Mouse (Mus musculus) testis, adult 2 months (tissue): ENCODE measurements around the gene Cacna1a. TPM values are rescaled to one million over a fixed set of nuclear protein-coding genes. Genes with fewer than 3 reads are reported as not detected.

ENCODE experiments used
- H3K27ac ChIP-seq: fragments of 200-500 bp; 2 replicates; pipeline ENCODE4 v1.5.1; 2012; ENCODE audit warnings: low read depth, low read length; ENCODE audit not compliant: control insufficient read depth, insufficient read depth
- H3K27me3 ChIP-seq: fragments of 200-500 bp; 2 replicates; pipeline ENCODE4 v1.6.1; 2012; ENCODE audit warnings: mild to moderate bottlenecking, low read length, moderate library complexity; ENCODE audit not compliant: control insufficient read depth, insufficient read depth
- H3K36me3 ChIP-seq: fragments of 200-500 bp; 2 replicates; pipeline ENCODE4 v1.6.1; 2012; ENCODE audit warnings: mild to moderate bottlenecking, low read length; ENCODE audit not compliant: control insufficient read depth, insufficient read depth
- H3K4me1 ChIP-seq: fragments of 200-500 bp; 2 replicates; pipeline ENCODE4 v1.6.1; 2012; ENCODE audit warnings: low read length; ENCODE audit not compliant: control insufficient read depth, insufficient read depth
- H3K4me3 ChIP-seq: fragments of 200-500 bp; 2 replicates; pipeline ENCODE4 v1.5.1; 2012; ENCODE audit warnings: low read depth, mild to moderate bottlenecking, low read length, moderate library complexity, mixed read lengths; ENCODE audit not compliant: control insufficient read depth
- CTCF ChIP-seq: fragments of 200-500 bp; IDR thresholded peaks from 2 replicates; pipeline ENCODE4 v1.5.1; 2012; ENCODE audit warnings: low read depth, mild to moderate bottlenecking, inconsistent platforms, low read length, moderate library complexity; ENCODE audit not compliant: control insufficient read depth, insufficient read depth, insufficient replicate concordance
- POLR2A ChIP-seq: fragments of 200-500 bp; IDR thresholded peaks from 2 replicates; pipeline ENCODE4 v1.6.1; 2012; ENCODE audit warnings: low read depth, mild to moderate bottlenecking, inconsistent platforms, low read length, moderate library complexity; ENCODE audit not compliant: control insufficient read depth
- polyA plus RNA-seq: library from polyadenylated mRNA; depleted of rRNA; stranded (reverse); fragments of >200 nt; gene quantifications from 2 replicates; pipeline ENCODE4 v1.2.3, GENCODE M21; 2012

Cacna1a gene
- polyA plus RNA-seq, 1 experiment: 10.3 TPM

DNA sequence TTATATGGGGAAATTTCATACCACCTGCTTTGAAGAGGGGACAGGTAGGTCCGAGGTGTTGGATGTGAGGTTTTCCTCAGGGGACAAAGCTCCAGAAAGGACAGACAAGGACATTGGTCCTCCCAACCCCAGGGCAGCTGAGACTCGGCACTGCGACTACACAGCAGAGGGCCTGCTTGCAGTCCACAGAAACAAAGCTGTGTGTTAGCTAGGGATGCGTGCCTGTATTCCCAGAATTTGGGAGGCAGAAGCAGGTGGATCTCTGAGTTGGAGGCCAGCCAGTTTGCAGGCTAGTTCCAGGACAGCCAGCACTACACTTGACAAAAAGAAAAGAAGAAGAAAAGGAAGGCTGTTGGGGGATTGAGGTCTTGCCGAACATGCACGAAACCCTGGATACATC is 130.5 kb downstream of the Cacna1a start:
- Histone ChIP-seq H3K36me3 (no peaks in the 10 kb centered on the region), H3K27ac (no peak overlapping the region), H3K4me3 (no peak overlapping the region), H3K4me1 (no peaks in the 10 kb centered on the region), H3K27me3 (no peaks in the 10 kb centered on the region)
- TF ChIP-seq CTCF (no peak), POLR2A (no peak)

DNA sequence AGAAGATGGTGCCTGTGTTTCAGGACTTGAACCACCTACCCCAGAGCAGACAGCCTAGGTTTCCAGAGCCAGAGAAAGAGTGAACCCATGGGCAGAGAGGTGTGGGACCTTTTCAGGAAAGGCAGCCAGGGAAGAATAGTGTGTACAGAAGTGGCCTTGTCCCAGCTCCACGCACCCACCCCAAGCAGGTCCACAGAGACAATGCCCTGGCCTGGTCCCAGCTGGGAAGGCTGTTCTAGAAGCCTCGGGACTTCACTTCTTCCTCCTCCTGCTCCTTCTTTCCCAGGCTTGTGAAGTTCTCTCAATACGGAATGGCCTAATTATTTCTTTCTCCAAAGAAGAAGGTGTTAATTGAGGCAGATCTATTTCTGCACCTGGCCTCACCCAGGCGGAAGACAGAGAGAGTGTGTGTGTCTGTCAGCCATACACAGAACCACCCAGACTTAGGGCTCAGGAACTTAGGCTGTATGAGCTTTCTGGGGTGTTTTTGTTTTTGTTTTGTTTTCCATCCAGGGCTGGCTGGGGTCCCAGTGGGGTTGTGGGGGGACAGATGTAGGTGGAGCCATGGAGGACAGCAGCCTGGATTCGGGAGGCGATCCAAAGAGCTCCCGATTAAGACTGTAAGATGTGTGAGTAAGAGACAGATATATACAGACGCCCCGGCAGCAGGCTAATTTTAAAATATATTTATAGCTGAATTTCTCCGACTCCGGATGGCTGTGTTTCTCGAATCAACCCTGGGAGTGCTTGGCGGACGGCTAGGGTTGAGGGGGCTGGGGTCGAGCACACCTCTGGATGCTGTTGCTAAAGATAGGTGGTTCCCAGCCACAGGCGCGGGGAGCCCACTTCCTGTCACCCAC is 131.8 kb downstream of the Cacna1a start:
- H3K27me3 ChIP-seq: no peaks in the 10 kb centered on the region
- no peak overlapping the region for H3K27ac ChIP-seq
- H3K4me1 ChIP-seq: no peaks in the 10 kb centered on the region
- H3K4me3 ChIP-seq: no peak overlapping the region
- no peaks in the 10 kb centered on the region for H3K36me3 ChIP-seq
- TF ChIP-seq POLR2A (no peak), CTCF (no peak)

DNA sequence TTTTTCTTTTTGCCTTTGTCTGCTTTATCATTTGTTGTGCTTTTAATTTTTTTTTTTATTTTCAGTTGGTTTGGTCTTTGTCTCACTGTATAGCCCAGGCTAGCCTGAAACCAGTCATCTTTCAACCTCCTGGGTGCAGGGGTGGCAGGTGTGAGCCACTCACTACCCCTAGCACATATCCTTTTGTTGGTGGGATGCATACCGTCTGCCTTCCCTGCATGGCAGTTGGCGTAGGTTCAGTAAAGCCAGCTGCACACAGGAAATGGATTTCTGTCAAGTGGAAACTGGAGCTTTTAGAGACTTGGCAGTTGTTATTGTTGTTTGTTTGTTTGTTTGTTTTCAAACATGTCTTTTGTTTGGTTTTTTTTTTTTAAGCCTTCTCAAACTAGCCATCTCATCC is 132.8 kb downstream of the Cacna1a start:
- H3K36me3 ChIP-seq: no peaks in the 10 kb centered on the region
- TF ChIP-seq CTCF: no peak
- no peak for TF ChIP-seq POLR2A
- no peaks in the 10 kb centered on the region for H3K4me1 ChIP-seq

DNA sequence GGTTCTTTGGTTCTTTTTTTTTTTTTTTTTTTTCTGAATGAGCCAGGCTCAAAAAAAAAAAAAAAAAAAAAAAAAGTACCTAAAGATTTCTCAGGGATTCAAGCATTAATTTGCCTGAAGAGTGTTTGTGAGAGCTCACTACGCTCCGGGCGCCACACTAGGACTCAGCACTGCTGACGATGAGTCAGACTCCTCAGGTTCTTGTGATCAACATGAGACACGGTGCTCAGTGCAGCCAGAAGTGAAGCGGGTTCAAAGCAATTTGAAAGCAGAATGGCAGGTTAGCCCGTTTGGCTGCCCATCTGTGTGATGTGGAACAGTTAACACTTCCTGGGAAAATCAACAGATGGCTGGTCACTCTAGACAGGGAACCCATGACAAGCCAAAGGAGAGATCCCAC is 139.8 kb downstream of the Cacna1a start:
- no peaks in the 10 kb centered on the region for H3K27me3 ChIP-seq
- TF ChIP-seq POLR2A: no peak
- H3K27ac ChIP-seq: no peak overlapping the region
- H3K4me3 ChIP-seq: no peak overlapping the region
- no peaks in the 10 kb centered on the region for H3K4me1 ChIP-seq
- H3K36me3 ChIP-seq: no peaks in the 10 kb centered on the region

More for the DNA sequence above, 132.8 kb downstream of the Cacna1a start:
- no peak overlapping the region for H3K4me3 ChIP-seq
- no peaks in the 10 kb centered on the region for H3K27me3 ChIP-seq
- H3K27ac ChIP-seq: no peak overlapping the region

DNA sequence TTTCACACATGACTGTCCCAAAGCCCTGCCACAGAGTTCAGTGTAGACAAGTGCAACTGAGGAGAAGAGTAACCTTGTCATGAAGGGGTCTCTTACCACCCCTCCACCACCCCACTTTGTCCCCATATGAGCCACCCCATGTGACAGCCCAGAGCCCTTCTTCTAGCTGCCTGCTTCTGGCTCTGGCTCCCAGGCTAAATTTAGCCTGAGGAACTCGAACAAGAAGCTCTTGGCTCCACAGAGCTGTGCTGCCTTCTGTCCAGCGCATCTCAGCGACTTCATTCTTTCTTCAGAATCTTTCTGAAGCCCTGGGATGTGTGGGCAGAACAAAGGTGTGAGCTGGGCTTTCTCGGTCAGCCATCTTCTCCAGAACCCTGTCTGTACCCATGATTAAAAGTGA is 141.3 kb downstream of the Cacna1a start:
- Histone ChIP-seq H3K4me1 (no peaks in the 10 kb centered on the region), H3K27ac (no peak overlapping the region), H3K36me3 (no peaks in the 10 kb centered on the region), H3K27me3 (no peaks in the 10 kb centered on the region), H3K4me3 (no peak overlapping the region)
- TF ChIP-seq POLR2A (no peak), CTCF (no peak)

DNA sequence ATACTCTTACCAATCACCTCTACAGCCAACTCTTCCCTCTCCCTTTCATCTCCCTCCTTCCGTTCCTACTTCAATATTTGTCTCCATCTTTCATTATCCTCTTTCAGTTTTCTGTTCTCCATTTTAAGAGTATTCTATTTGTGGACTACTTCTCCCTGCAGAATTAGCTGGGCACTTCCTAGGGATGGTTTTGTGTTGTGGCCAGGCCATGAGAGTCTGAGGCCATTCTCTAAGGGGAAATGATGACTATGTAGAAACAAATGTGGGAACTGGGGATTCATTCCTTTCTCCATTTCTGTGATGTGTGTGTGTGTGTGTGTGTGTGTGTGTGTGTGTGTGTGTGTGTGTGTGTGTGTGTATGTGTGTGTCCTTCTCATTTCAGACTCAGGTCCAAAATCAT is 144.5 kb downstream of the Cacna1a start:
- no peak for TF ChIP-seq CTCF
- H3K27ac ChIP-seq: no peak overlapping the region

DNA sequence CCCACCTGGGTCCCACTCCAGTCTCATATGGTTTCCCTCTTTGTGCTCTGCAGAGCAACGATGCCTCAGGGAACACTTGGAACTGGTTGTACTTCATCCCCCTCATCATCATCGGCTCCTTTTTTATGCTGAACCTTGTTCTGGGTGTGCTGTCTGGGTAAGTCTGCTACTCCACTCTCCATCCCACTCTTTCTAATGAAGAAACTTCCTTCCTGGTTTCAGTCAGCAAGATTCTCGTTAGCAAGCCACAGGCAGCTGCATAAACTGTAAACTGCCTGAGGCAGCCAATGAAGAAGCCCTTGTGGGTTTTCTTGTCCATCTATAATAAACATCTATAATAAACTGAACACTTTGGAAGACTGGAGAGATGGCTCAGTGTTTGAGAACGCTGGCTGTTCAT is 145.1 kb downstream of the Cacna1a start:
- Histone ChIP-seq H3K4me3 (no peak overlapping the region), H3K27ac (no peak overlapping the region), H3K36me3 (no peaks in the 10 kb centered on the region), H3K27me3 (no peaks in the 10 kb centered on the region), H3K4me1 (no peaks in the 10 kb centered on the region)
- TF ChIP-seq CTCF: no peak
- TF ChIP-seq POLR2A: no peak

More for the DNA sequence above, 144.5 kb downstream of the Cacna1a start:
- Histone ChIP-seq H3K4me3 (no peak overlapping the region), H3K36me3 (no peaks in the 10 kb centered on the region), H3K27me3 (no peaks in the 10 kb centered on the region), H3K4me1 (no peaks in the 10 kb centered on the region)
